Mouse (Mus musculus) adrenal gland, postnatal 10 days (tissue): Measurements from ENCODE around the gene Ddx19a. TPM values are rescaled to one million over a fixed set of nuclear protein-coding genes. Genes with fewer than 3 reads are reported as not detected.
"Not testable (repeated sequence)": the region's sequence is repeated elsewhere in the genome, so short reads cannot be mapped to it uniquely, and the experiment has no call there.

ENCODE experiments used
- DNase-seq: peaks from one replicate; pipeline ENCODE4 v3.0.0; 2021; ENCODE audit warnings: mixed read lengths
- long read RNA-seq, 2 experiments: library from polyadenylated mRNA; stranded (forward); transcript quantifications; one replicate each; pipeline ENCODE4 v2.0.0; 2021
- total RNA-seq, 2 experiments: library from RNA; stranded (reverse); gene quantifications; 2 replicates each; pipeline ENCODE4 v1.2.3; 2021

Gene Ddx19a
- 10 to 100 TPM; 47.6 to 50.1 TPM for total RNA-seq
- long read RNA-seq, experiment 1, transcript Ddx19a-201 (12 exons, 2,547 nt): major isoform, 13 of 44 reads
- long read RNA-seq, experiment 1, partial matches to known transcripts: 10 of 44 reads
- long read RNA-seq, experiment 1, other reads (novel, unspliced or antisense): 20 of 44 reads
- long read RNA-seq, experiment 2, transcript Ddx19a-201 (12 exons, 2,547 nt): major isoform, 14 of 25 reads
- long read RNA-seq, experiment 2, partial matches to known transcripts: 6 of 25 reads
- long read RNA-seq, experiment 2, other reads (novel, unspliced or antisense): 3 of 25 reads

GRCm38 (mm10) chr8:110997547-110998531 is at the start of gene Ddx19a:
Ddx19a (minus strand) TSS chr8:110997800.
- peak; percentile 91 for DNase-seq

GRCm38 (mm10) chr8:111044003-111044734 is 46.6 kb upstream of the Ddx19a start:
- peak; percentile 40 for DNase-seq

GRCm38 (mm10) chr8:111042546-111042945 is 44.9 kb upstream of the Ddx19a start:
- no peak for DNase-seq

GRCm38 (mm10) chr8:111036591-111036990 is 39.0 kb upstream of the Ddx19a start:
- no peak for DNase-seq

- peak; percentile 41 for DNase-seq
Observed at GRCm38 (mm10) chr8:111034276-111034675, 36.7 kb upstream of the Ddx19a start.

- DNase-seq: peak; percentile 96
Observed at GRCm38 (mm10) chr8:111033482-111034215, 36.0 kb upstream of the Ddx19a start.

GRCm38 (mm10) chr8:111032916-111033315 is 35.3 kb upstream of the Ddx19a start, which contains the start of gene Aars:
Aars (plus strand) TSS chr8:111033144.
- DNase-seq: no peak

- DNase-seq: no peak
Observed at GRCm38 (mm10) chr8:111031572-111031971, 34.0 kb upstream of the Ddx19a start, which contains the start of gene Ddx19b. Ddx19b (minus strand) TSS chr8:111031751.

- no peak for DNase-seq
Observed at GRCm38 (mm10) chr8:111030045-111030444, 32.4 kb upstream of the Ddx19a start.

GRCm38 (mm10) chr8:111029589-111029988 is 32.0 kb upstream of the Ddx19a start:
- DNase-seq: no peak

GRCm38 (mm10) chr8:111027391-111027937 is 29.9 kb upstream of the Ddx19a start:
- peak; percentile 94 for DNase-seq

GRCm38 (mm10) chr8:111026609-111027008 is 29.0 kb upstream of the Ddx19a start:
- not testable (repeated sequence) for DNase-seq

GRCm38 (mm10) chr8:111010230-111010991 is 12.8 kb upstream of the Ddx19a start:
- not testable (repeated sequence) for DNase-seq

GRCm38 (mm10) chr8:110996641-110997430 is 764 bp downstream of the Ddx19a start:
- no peak for DNase-seq

- no peak for DNase-seq
Observed at GRCm38 (mm10) chr8:110990017-110990416, 7.6 kb downstream of the Ddx19a start.

GRCm38 (mm10) chr8:110987805-110988744 is 9.5 kb downstream of the Ddx19a start:
- no peak for DNase-seq

GRCm38 (mm10) chr8:110981304-110981703 is 16.3 kb downstream of the Ddx19a start:
- DNase-seq: no peak

GRCm38 (mm10) chr8:110977987-110978386 is 19.6 kb downstream of the Ddx19a start:
- not testable (repeated sequence) for DNase-seq
